Comparison of ENCODE assay signal across 10 mouse cellular contexts in genomic region chr12:108219825-108220616, GRCm38 (mm10). TPM values are rescaled to one million over a fixed set of nuclear protein-coding genes. Genes with fewer than 3 reads are reported as not detected.
A peak's percentile ranks its signal among the peaks of the same experiment; 100 is the strongest.
DNase-seq lines count a peak whose midpoint lies in the region; ATAC-seq lines count a peak whose summit lies in the region.
"Had no signal": no experiment of that assay in that cellular context is flagged by ENCODE, and none has a peak within 500 bp of the region (broad histone marks: within the 10 kb centered on the region; RNA-seq: fewer than 3 reads in every experiment).

No protein-coding gene starts in this region.

- peaks cover 55% of the 10 kb centered on the region for H3K4me1 ChIP-seq in heart, embryonic 15.5 days (replicated peaks)
- peaks cover 63% of the 10 kb centered on the region for H3K4me1 ChIP-seq in embryonic facial prominence, embryonic 13.5 days
- H3K4me1 ChIP-seq in hindbrain, embryonic 12.5 days = peaks cover 85% of the 10 kb centered on the region
- peaks cover 93% of the 10 kb centered on the region for H3K4me1 ChIP-seq in midbrain, embryonic 13.5 days (replicated peaks)

- H3K27ac ChIP-seq in heart, embryonic 15.5 days = peak overlapping the region; percentile 26; the same call in 1 of the 2 replicates
- peak overlapping the region; percentile 89 for H3K27ac ChIP-seq in embryonic facial prominence, embryonic 13.5 days
- peak overlapping the region; percentile 81 for H3K27ac ChIP-seq in hindbrain, embryonic 12.5 days
- peak overlapping the region; percentile 80 for H3K27ac ChIP-seq in midbrain, embryonic 13.5 days
- H3K27ac ChIP-seq: liver, embryonic 13.5 days had no signal

- WGBS in heart, embryonic 15.5 days = 71% methylated on average over 21 of the region's 21 CpGs
- 65% methylated on average over 21 of the region's 21 CpGs for WGBS in embryonic facial prominence, embryonic 13.5 days
- 68% methylated on average over 21 of the region's 21 CpGs for WGBS in hindbrain, embryonic 12.5 days
- WGBS in midbrain, embryonic 13.5 days = 71% methylated on average over 21 of the region's 21 CpGs

- no peaks in the 10 kb centered on the region for H3K36me3 ChIP-seq in heart, embryonic 15.5 days
- no peaks in the 10 kb centered on the region for H3K36me3 ChIP-seq in embryonic facial prominence, embryonic 13.5 days
- H3K36me3 ChIP-seq in hindbrain, embryonic 12.5 days = no peaks in the 10 kb centered on the region
- H3K36me3 ChIP-seq in midbrain, embryonic 13.5 days = no peaks in the 10 kb centered on the region
- H3K36me3 ChIP-seq: liver, embryonic 13.5 days had no signal

- ATAC-seq in heart, embryonic 15.5 days (replicated peaks; ENCODE audit: insufficient number of reproducible peaks, insufficient read depth, low FRiP score, low read depth) = no peak
- ATAC-seq in embryonic facial prominence, embryonic 13.5 days (ENCODE audit: insufficient number of reproducible peaks, insufficient read depth, low FRiP score, low TSS enrichment, low read depth) = no peak; the same call in 1 of the 2 replicates
- no peak for ATAC-seq in hindbrain, embryonic 12.5 days (ENCODE audit: low FRiP score)
- no peak for ATAC-seq in midbrain, embryonic 13.5 days

- no peak for DNase-seq in heart, postnatal 4 days
- no peak for DNase-seq in gastrocnemius, adult 18-20 months (ENCODE audit: low spot score)
- no peak for DNase-seq in embryo, embryonic 10 days (ENCODE audit: low spot score)
- no peak for DNase-seq in kidney, postnatal 14 days
- DNase-seq: liver, embryonic 13.5 days; right cerebral cortex, postnatal 4 days had no signal

- H3K9ac ChIP-seq in heart, embryonic 15.5 days = no peak overlapping the region
- 0 out of 2 replicates have a peak overlapping the region, but pooled peaks have one; percentile 44 for H3K9ac ChIP-seq in embryonic facial prominence, embryonic 13.5 days
- H3K9ac ChIP-seq in hindbrain, embryonic 12.5 days = peak overlapping the region; percentile 9
- 0 out of 2 replicates have a peak overlapping the region, but pooled peaks have one; percentile 41 for H3K9ac ChIP-seq in midbrain, embryonic 13.5 days (replicated peaks)
- H3K9ac ChIP-seq: liver, embryonic 13.5 days had no signal

- no peaks in the 10 kb centered on the region for H3K9me3 ChIP-seq in heart, embryonic 15.5 days (replicated peaks)
- H3K9me3 ChIP-seq in embryonic facial prominence, embryonic 13.5 days = no peaks in the 10 kb centered on the region
- H3K9me3 ChIP-seq in hindbrain, embryonic 12.5 days (replicated peaks) = no peaks in the 10 kb centered on the region
- H3K9me3 ChIP-seq in midbrain, embryonic 13.5 days = no peaks in the 10 kb centered on the region
- H3K9me3 ChIP-seq: liver, embryonic 13.5 days had no signal

- no peak overlapping the region for H3K4me3 ChIP-seq in heart, embryonic 15.5 days
- no peak overlapping the region for H3K4me3 ChIP-seq in embryonic facial prominence, embryonic 13.5 days
- H3K4me3 ChIP-seq in hindbrain, embryonic 12.5 days = no peak overlapping the region
- H3K4me3 ChIP-seq in midbrain, embryonic 13.5 days (replicated peaks) = no peak overlapping the region
- H3K4me3 ChIP-seq: liver, embryonic 13.5 days had no signal

- H3K27me3 ChIP-seq in heart, embryonic 15.5 days = no peaks in the 10 kb centered on the region
- no peaks in the 10 kb centered on the region for H3K27me3 ChIP-seq in embryonic facial prominence, embryonic 13.5 days
- H3K27me3 ChIP-seq in hindbrain, embryonic 12.5 days = no peaks in the 10 kb centered on the region
- H3K27me3 ChIP-seq in midbrain, embryonic 13.5 days = no peaks in the 10 kb centered on the region
- H3K27me3 ChIP-seq: liver, embryonic 13.5 days had no signal

- 0 out of 2 replicates have a peak overlapping the region, but pooled peaks have one; percentile 18 for H3K4me2 ChIP-seq in heart, embryonic 15.5 days
- peak overlapping the region; percentile 37 for H3K4me2 ChIP-seq in embryonic facial prominence, embryonic 13.5 days
- H3K4me2 ChIP-seq in hindbrain, embryonic 12.5 days (replicated peaks) = peak overlapping the region; percentile 2; the same call in 1 of the 2 replicates
- no peak overlapping the region for H3K4me2 ChIP-seq in midbrain, embryonic 13.5 days (replicated peaks)
- H3K4me2 ChIP-seq: liver, embryonic 13.5 days had no signal

RNA-seq across cellular contexts. Expression of gene Ccnk, which starts 40.6 kb away (rescaled TPM):
- 1.5 and 2.2 TPM in 2 replicates for polyA plus RNA-seq in heart, embryonic 15.5 days (2015; fragmentation: Nextera tagmentation; extraction: Ambion mirVana)
- total RNA-seq in heart, postnatal 4 days (2021) = 10 to 100 TPM; 30.5 to 32.8 TPM
- polyA plus RNA-seq in embryonic facial prominence, embryonic 13.5 days (2015; fragmentation: Nextera tagmentation; extraction: Ambion mirVana) = 4.4 and 4.8 TPM in 2 replicates
- 2.9 and 3.6 TPM in 2 replicates for polyA plus RNA-seq in hindbrain, embryonic 12.5 days (2016; fragmentation: Nextera tagmentation; extraction: Ambion mirVana)
- 4.4 and 4.7 TPM in 2 replicates for polyA plus RNA-seq in midbrain, embryonic 13.5 days (2015; fragmentation: Nextera tagmentation; extraction: Ambion mirVana)
- 100 to 1,000 TPM; 127 to 147 TPM for total RNA-seq in gastrocnemius, adult 18-20 months (2021)

RNA-seq across cellular contexts. Expression of gene Setd3, which starts 40.9 kb away (rescaled TPM):
- polyA plus RNA-seq in heart, embryonic 15.5 days (2015; fragmentation: Nextera tagmentation; extraction: Ambion mirVana) = 70.6 and 74.4 TPM in 2 replicates
- 10 to 100 TPM; 74.9 to 75.7 TPM for total RNA-seq in heart, postnatal 4 days (2021)
- polyA plus RNA-seq in embryonic facial prominence, embryonic 13.5 days (2015; fragmentation: Nextera tagmentation; extraction: Ambion mirVana) = 89.0 and 90.1 TPM in 2 replicates
- 108 and 118 TPM in 2 replicates for polyA plus RNA-seq in hindbrain, embryonic 12.5 days (2016; fragmentation: Nextera tagmentation; extraction: Ambion mirVana)
- 93.6 and 96.6 TPM in 2 replicates for polyA plus RNA-seq in midbrain, embryonic 13.5 days (2015; fragmentation: Nextera tagmentation; extraction: Ambion mirVana)
- total RNA-seq in gastrocnemius, adult 18-20 months (2021) = 100 to 1,000 TPM; 106 to 113 TPM

RNA-seq across cellular contexts. Expression of gene Ccdc85c, which starts 55.2 kb away (rescaled TPM):
- polyA plus RNA-seq in heart, embryonic 15.5 days (2015; fragmentation: Nextera tagmentation; extraction: Ambion mirVana) = 4.7 and 5.7 TPM in 2 replicates
- 10 to 100 TPM; 35.2 to 37.2 TPM for total RNA-seq in heart, postnatal 4 days (2021)
- 6.3 and 6.6 TPM in 2 replicates for polyA plus RNA-seq in embryonic facial prominence, embryonic 13.5 days (2015; fragmentation: Nextera tagmentation; extraction: Ambion mirVana)
- polyA plus RNA-seq in hindbrain, embryonic 12.5 days (2016; fragmentation: Nextera tagmentation; extraction: Ambion mirVana) = 15.2 and 16.3 TPM in 2 replicates
- polyA plus RNA-seq in midbrain, embryonic 13.5 days (2015; fragmentation: Nextera tagmentation; extraction: Ambion mirVana) = 19.5 and 21.5 TPM in 2 replicates
- total RNA-seq in gastrocnemius, adult 18-20 months (2021) = 10 to 100 TPM; 39.4 to 42.6 TPM

Comparison
In these comparisons a context has a peak if more than half of its experiments do, and no peak if none do; other contexts are left out.
1. H3K27ac ChIP-seq: peak in every context shown above with its lines; median percentile 89 in embryonic facial prominence, embryonic 13.5 days; 81 in hindbrain, embryonic 12.5 days; 80 in midbrain, embryonic 13.5 days; 26 in heart, embryonic 15.5 days.